ENCODE assay signal across 30 mouse cellular contexts in genomic region chr6:146470378-146470777, GRCm38 (mm10).
"Had no signal": no experiment of that assay in that cellular context is flagged by ENCODE, and none has a peak within 500 bp of the region (broad histone marks: within the 10 kb centered on the region; RNA-seq: fewer than 3 reads in every experiment).

No protein-coding gene starts in this region.

- ATAC-seq: hindbrain, embryonic 16.5 days; hindbrain, postnatal 0 days; inflammation-experienced regulatory T-cells, adult 6 months; intestine, embryonic 15.5 days; intestine, embryonic 16.5 days; intestine, postnatal 0 days had no signal

- H3K9me3 ChIP-seq: heart, embryonic 10.5 days; heart, embryonic 12.5 days; heart, embryonic 13.5 days; heart, embryonic 15.5 days; hindbrain, embryonic 10.5 days; hindbrain, embryonic 12.5 days; hindbrain, embryonic 13.5 days; hindbrain, embryonic 15.5 days; intestine, embryonic 15.5 days; kidney, embryonic 15.5 days had no signal

- DNase-seq: heart, postnatal 10 days; heart, postnatal 14 days; heart, postnatal 36 days; heart, postnatal 4 days; kidney, adult 18-20 months; kidney, adult 9 months; kidney, postnatal 10 days; kidney, postnatal 14 days; kidney, postnatal 4 days; layer of hippocampus, adult 9-11 months; layer of hippocampus, postnatal 36 days had no signal

- H3K27me3 ChIP-seq: heart, embryonic 12.5 days; heart, embryonic 13.5 days; heart, embryonic 15.5 days; hindbrain, embryonic 12.5 days; hindbrain, embryonic 13.5 days; hindbrain, embryonic 15.5 days; intestine, embryonic 15.5 days; kidney, embryonic 15.5 days had no signal

- H3K4me2 ChIP-seq: heart, embryonic 11.5 days; heart, embryonic 12.5 days; heart, embryonic 13.5 days; heart, embryonic 15.5 days; hindbrain, embryonic 12.5 days; hindbrain, embryonic 13.5 days; hindbrain, embryonic 14.5 days; hindbrain, embryonic 15.5 days; intestine, embryonic 15.5 days; kidney, embryonic 15.5 days had no signal

- H3K27ac ChIP-seq: heart, embryonic 10.5 days; heart, embryonic 13.5 days; heart, embryonic 15.5 days; hindbrain, embryonic 10.5 days; hindbrain, embryonic 12.5 days; hindbrain, embryonic 13.5 days; hindbrain, embryonic 14.5 days; hindbrain, embryonic 15.5 days; hindbrain, postnatal 0 days; intestine, embryonic 15.5 days; kidney, embryonic 15.5 days; kidney, postnatal 0 days; layer of hippocampus, adult 2 months had no signal

- H3K4me1 ChIP-seq: heart, embryonic 15.5 days; hindbrain, embryonic 12.5 days; hindbrain, embryonic 13.5 days; hindbrain, embryonic 15.5 days; intestine, embryonic 15.5 days had no signal

- H3K36me3 ChIP-seq: hindbrain, embryonic 10.5 days; hindbrain, embryonic 12.5 days; hindbrain, embryonic 13.5 days; hindbrain, embryonic 15.5 days; intestine, embryonic 15.5 days; kidney, embryonic 15.5 days had no signal

- H3K9ac ChIP-seq: heart, embryonic 12.5 days; heart, embryonic 13.5 days; heart, embryonic 15.5 days; hindbrain, embryonic 12.5 days; hindbrain, embryonic 13.5 days; hindbrain, embryonic 14.5 days; hindbrain, embryonic 15.5 days; intestine, embryonic 15.5 days; kidney, embryonic 15.5 days had no signal

- H3K4me3 ChIP-seq: heart, embryonic 10.5 days; heart, embryonic 12.5 days; heart, embryonic 13.5 days; heart, embryonic 15.5 days; hindbrain, embryonic 10.5 days; hindbrain, embryonic 12.5 days; hindbrain, embryonic 13.5 days; hindbrain, embryonic 15.5 days; intestine, embryonic 15.5 days; kidney, embryonic 15.5 days; layer of hippocampus, adult 2 months had no signal
